Mouse (Mus musculus): Measurements from ENCODE around the gene Abraxas2. TPM values are rescaled to one million over a fixed set of nuclear protein-coding genes. Genes with fewer than 3 reads are reported as not detected.

Abraxas2 gene
- polyA plus RNA-seq, 1 experiment, result 20.2 TPM

GRCm38 (mm10) chr7:132898234-132898633 lies 39.2 kb downstream of the Abraxas2 start:
- Histone ChIP-seq H3K79me2 (ENCODE audit: control insufficient read depth, insufficient read depth) (no peaks in the 10 kb centered on the region), H3ac (ENCODE audit: control insufficient read depth, insufficient read length) (no peak overlapping the region), H3K4me3 (no peak overlapping the region), H3K36me3 (ENCODE audit: control insufficient read depth, insufficient read depth) (no peaks in the 10 kb centered on the region), H3K4me2 (ENCODE audit: low read depth) (no peak overlapping the region), H3K27me3 (ENCODE audit: control insufficient read depth, insufficient read depth, insufficient read length) (no peaks in the 10 kb centered on the region)
- TF ChIP-seq USF1 (IDR thresholded peaks at IDR 0.05; ENCODE audit: low read depth), result no peak
- no peak for TF ChIP-seq MYOG (IDR thresholded peaks at IDR 0.05; ENCODE audit: control insufficient read depth in 1 of 3, insufficient read depth in 1 of 3, insufficient read length in 2 of 3, low read depth in 2 of 3)
- TF ChIP-seq POLR2A (IDR thresholded peaks at IDR 0.05; ENCODE audit: insufficient read length, low read depth), result no peak
- TF ChIP-seq E2F4 (IDR thresholded peaks at IDR 0.05; ENCODE audit: insufficient read depth), result no peak
- TF ChIP-seq MYOD1 (IDR thresholded peaks at IDR 0.05; ENCODE audit: control insufficient read depth in 1 of 3, insufficient read length in 2 of 3, low read depth in 2 of 3), result no peak
- no peak for TF ChIP-seq CEBPB (IDR thresholded peaks at IDR 0.05; ENCODE audit: insufficient read depth, poor library complexity, severe bottlenecking)
- TF ChIP-seq POLR2AphosphoS2 (IDR thresholded peaks at IDR 0.05; ENCODE audit: insufficient read length, low read depth), result no peak

GRCm38 (mm10) chr7:132900826-132901531 lies 42.0 kb downstream of the Abraxas2 start:
- H3ac ChIP-seq (ENCODE audit: control insufficient read depth, insufficient read length), result no peak overlapping the region
- no peaks in the 10 kb centered on the region for H3K27me3 ChIP-seq (ENCODE audit: control insufficient read depth, insufficient read depth, insufficient read length)
- no peak overlapping the region for H3K4me2 ChIP-seq (ENCODE audit: low read depth)
- no peaks in the 10 kb centered on the region for H3K79me2 ChIP-seq (ENCODE audit: control insufficient read depth, insufficient read depth)
- TF ChIP-seq USF1 (IDR thresholded peaks at IDR 0.05; ENCODE audit: low read depth) (no peak), SRF (IDR thresholded peaks at IDR 0.05; ENCODE audit: control insufficient read depth, insufficient read length, low read depth) (no peak), POLR2A (IDR thresholded peaks at IDR 0.05; ENCODE audit: insufficient read length, low read depth) (no peak), MYOG (IDR thresholded peaks at IDR 0.05; ENCODE audit: control insufficient read depth in 1 of 3, insufficient read depth in 1 of 3, insufficient read length in 2 of 3, low read depth in 2 of 3) (no peak), TCF3 (IDR thresholded peaks at IDR 0.05; ENCODE audit: insufficient read length, low read depth) (no peak), CEBPB (IDR thresholded peaks at IDR 0.05; ENCODE audit: insufficient read depth, poor library complexity, severe bottlenecking) (no peak), REST (IDR thresholded peaks at IDR 0.05; ENCODE audit: insufficient read depth, insufficient read length) (no peak), E2F4 (IDR thresholded peaks at IDR 0.05; ENCODE audit: insufficient read depth) (no peak), MYOD1 (IDR thresholded peaks at IDR 0.05; ENCODE audit: control insufficient read depth in 1 of 3, insufficient read length in 2 of 3, low read depth in 2 of 3) (no peak), POLR2AphosphoS2 (IDR thresholded peaks at IDR 0.05; ENCODE audit: insufficient read length, low read depth) (no peak), TCF12 (IDR thresholded peaks at IDR 0.05; ENCODE audit: insufficient read depth, poor library complexity, severe bottlenecking) (no peak), MAX (IDR thresholded peaks at IDR 0.05; ENCODE audit: low read depth) (no peak)
- no peaks in the 10 kb centered on the region for H3K36me3 ChIP-seq (ENCODE audit: control insufficient read depth, insufficient read depth)
- H3K4me3 ChIP-seq, result no peak overlapping the region

GRCm38 (mm10) chr7:132903796-132904195 lies 44.8 kb downstream of the Abraxas2 start:
- Histone ChIP-seq H3ac (ENCODE audit: control insufficient read depth, insufficient read length) (no peak overlapping the region), H3K4me2 (ENCODE audit: low read depth) (no peak overlapping the region), H3K36me3 (ENCODE audit: control insufficient read depth, insufficient read depth) (no peaks in the 10 kb centered on the region), H3K4me3 (no peak overlapping the region), H3K79me2 (ENCODE audit: control insufficient read depth, insufficient read depth) (no peaks in the 10 kb centered on the region), H3K27me3 (ENCODE audit: control insufficient read depth, insufficient read depth, insufficient read length) (no peaks in the 10 kb centered on the region)
- no peak for TF ChIP-seq MYOG (IDR thresholded peaks at IDR 0.05; ENCODE audit: control insufficient read depth in 1 of 3, insufficient read depth in 1 of 3, insufficient read length in 2 of 3, low read depth in 2 of 3)
- TF ChIP-seq MAX (IDR thresholded peaks at IDR 0.05; ENCODE audit: low read depth), result no peak
- no peak for TF ChIP-seq POLR2A (IDR thresholded peaks at IDR 0.05; ENCODE audit: insufficient read length, low read depth)
- no peak for TF ChIP-seq POLR2AphosphoS2 (IDR thresholded peaks at IDR 0.05; ENCODE audit: insufficient read length, low read depth)
- TF ChIP-seq CEBPB (IDR thresholded peaks at IDR 0.05; ENCODE audit: insufficient read depth, poor library complexity, severe bottlenecking), result no peak
- TF ChIP-seq REST (IDR thresholded peaks at IDR 0.05; ENCODE audit: insufficient read depth, insufficient read length), result no peak
- TF ChIP-seq USF1 (IDR thresholded peaks at IDR 0.05; ENCODE audit: low read depth), result no peak

GRCm38 (mm10) chr7:132921971-132922370 lies 62.9 kb downstream of the Abraxas2 start:
- no peak overlapping the region for H3K4me2 ChIP-seq (ENCODE audit: low read depth)
- no peaks in the 10 kb centered on the region for H3K27me3 ChIP-seq (ENCODE audit: control insufficient read depth, insufficient read depth, insufficient read length)
- no peaks in the 10 kb centered on the region for H3K36me3 ChIP-seq (ENCODE audit: control insufficient read depth, insufficient read depth)
- no peak overlapping the region for H3K4me3 ChIP-seq
- H3K79me2 ChIP-seq (ENCODE audit: control insufficient read depth, insufficient read depth), result no peaks in the 10 kb centered on the region
- TF ChIP-seq POLR2A (IDR thresholded peaks at IDR 0.05; ENCODE audit: insufficient read length, low read depth), result no peak
- no peak for TF ChIP-seq TCF3 (IDR thresholded peaks at IDR 0.05; ENCODE audit: insufficient read length, low read depth)
- no peak for TF ChIP-seq CEBPB (IDR thresholded peaks at IDR 0.05; ENCODE audit: insufficient read depth, poor library complexity, severe bottlenecking)
- TF ChIP-seq MAX (IDR thresholded peaks at IDR 0.05; ENCODE audit: low read depth), result no peak
- TF ChIP-seq E2F4 (IDR thresholded peaks at IDR 0.05; ENCODE audit: insufficient read depth), result no peak
- TF ChIP-seq SRF (IDR thresholded peaks at IDR 0.05; ENCODE audit: control insufficient read depth, insufficient read length, low read depth), result no peak
- TF ChIP-seq USF1 (IDR thresholded peaks at IDR 0.05; ENCODE audit: low read depth), result no peak
- no peak for TF ChIP-seq MYOD1 (IDR thresholded peaks at IDR 0.05; ENCODE audit: control insufficient read depth in 1 of 3, insufficient read length in 2 of 3, low read depth in 2 of 3)
- no peak for TF ChIP-seq POLR2AphosphoS2 (IDR thresholded peaks at IDR 0.05; ENCODE audit: insufficient read length, low read depth)
- no peak for TF ChIP-seq TCF12 (IDR thresholded peaks at IDR 0.05; ENCODE audit: insufficient read depth, poor library complexity, severe bottlenecking)
- no peak for TF ChIP-seq MYOG (IDR thresholded peaks at IDR 0.05; ENCODE audit: control insufficient read depth in 1 of 3, insufficient read depth in 1 of 3, insufficient read length in 2 of 3, low read depth in 2 of 3)
- TF ChIP-seq REST (IDR thresholded peaks at IDR 0.05; ENCODE audit: insufficient read depth, insufficient read length), result no peak
- H3ac ChIP-seq (ENCODE audit: control insufficient read depth, insufficient read length), result no peak overlapping the region

Measured in myocyte (in vitro differentiated cells).